22 mouse cellular contexts compared by ENCODE assay signal in genomic region chr10:23571013-23571412, GRCm38 (mm10).
DNase-seq lines count a peak whose midpoint lies in the region; ATAC-seq and TF ChIP-seq lines count a peak whose summit lies in the region.
"Had no signal": no experiment of that assay in that cellular context is flagged by ENCODE, and none has a peak within 500 bp of the region (broad histone marks: within the 10 kb centered on the region; RNA-seq: fewer than 3 reads in every experiment).

No protein-coding gene starts in this region.

- no peak overlapping the region for H3K27ac ChIP-seq in kidney, embryonic 15.5 days
- H3K27ac ChIP-seq in forebrain, embryonic 11.5 days (ENCODE audit: low read depth, low read length): no peak overlapping the region
- H3K27ac ChIP-seq: embryonic facial prominence, embryonic 12.5 days; forebrain, embryonic 10.5 days; forebrain, embryonic 15.5 days; heart, adult 2 months; heart, embryonic 15.5 days; hindbrain, embryonic 13.5 days; hindbrain, postnatal 0 days had no signal

- H3K9me3 ChIP-seq in kidney, embryonic 15.5 days (replicated peaks): no peaks in the 10 kb centered on the region
- H3K9me3 ChIP-seq in forebrain, embryonic 11.5 days (ENCODE audit: control insufficient read depth, low read length): no peaks in the 10 kb centered on the region
- H3K9me3 ChIP-seq: embryonic facial prominence, embryonic 12.5 days; forebrain, embryonic 10.5 days; forebrain, embryonic 15.5 days; heart, embryonic 15.5 days; hindbrain, embryonic 13.5 days had no signal

- TF ChIP-seq CTCF in C2C12 (IDR thresholded peaks at IDR 0.05; ENCODE audit: control insufficient read depth, insufficient read depth, insufficient read length): no peak

- no peak overlapping the region for H3K4me3 ChIP-seq in kidney, embryonic 15.5 days (replicated peaks)
- H3K4me3 ChIP-seq in C2C12 (ENCODE audit: insufficient read depth, poor library complexity, severe bottlenecking): no peak overlapping the region
- H3K4me3 ChIP-seq in forebrain, embryonic 11.5 days (ENCODE audit: low read depth, low read length): no peak overlapping the region
- H3K4me3 ChIP-seq: embryonic facial prominence, embryonic 12.5 days; forebrain, embryonic 10.5 days; forebrain, embryonic 15.5 days; heart, adult 2 months; heart, embryonic 15.5 days; hindbrain, embryonic 13.5 days had no signal

- WGBS in kidney, embryonic 15.5 days: 81% methylated on average over 4 of the region's 4 CpGs
- 87% methylated on average over 4 of the region's 4 CpGs for WGBS in forebrain, embryonic 11.5 days

- DNase-seq in kidney, adult 9 months: peak; percentile 7
- peak; percentile 41 for DNase-seq in NIH3T3 (ENCODE audit: low read depth)
- DNase-seq in kidney, postnatal 25 days: peak; percentile 13 to 36
- no peak for DNase-seq in forebrain, embryonic 11.5 days (ENCODE audit: low spot score)
- DNase-seq in gastrocnemius, postnatal 4 days (ENCODE audit: low spot score in 2 of 2): no peak
- DNase-seq: adrenal gland, adult 8-10 months; adrenal gland, postnatal 36 days; B cell, adult 2 months; cerebellum, adult 8-10 months; cerebellum, postnatal 25 days; heart, adult 2 months; heart, postnatal 14 days had no signal

- H3K27me3 ChIP-seq in kidney, embryonic 15.5 days: no peaks in the 10 kb centered on the region
- H3K27me3 ChIP-seq in C2C12 (ENCODE audit: control insufficient read depth, insufficient read depth, insufficient read length): no peaks in the 10 kb centered on the region
- H3K27me3 ChIP-seq in forebrain, embryonic 11.5 days (ENCODE audit: control insufficient read depth, insufficient read depth, low read length): no peaks in the 10 kb centered on the region
- H3K27me3 ChIP-seq: embryonic facial prominence, embryonic 12.5 days; forebrain, embryonic 15.5 days; heart, embryonic 15.5 days; hindbrain, embryonic 13.5 days had no signal

- no peak for ATAC-seq in kidney, embryonic 15.5 days (replicated peaks; ENCODE audit: low FRiP score)
- no peak for ATAC-seq in forebrain, embryonic 11.5 days (replicated peaks; ENCODE audit: low FRiP score)
- ATAC-seq in erythroblast, adult 5-6 weeks (replicated peaks; ENCODE audit: low FRiP score, poor library complexity, severe bottlenecking): no peak
- ATAC-seq: forebrain, embryonic 15.5 days; hindbrain, postnatal 0 days had no signal

- no peak overlapping the region for H3K4me2 ChIP-seq in kidney, embryonic 15.5 days
- no peak overlapping the region for H3K4me2 ChIP-seq in forebrain, embryonic 11.5 days (ENCODE audit: low read depth, low read length, severe bottlenecking)
- H3K4me2 ChIP-seq: embryonic facial prominence, embryonic 12.5 days; forebrain, embryonic 15.5 days; heart, embryonic 11.5 days; heart, embryonic 15.5 days; hindbrain, embryonic 13.5 days had no signal

- H3K79me3 ChIP-seq in C2C12 (ENCODE audit: low read depth): no peaks in the 10 kb centered on the region

- no peaks in the 10 kb centered on the region for H3K36me3 ChIP-seq in kidney, embryonic 15.5 days
- no peaks in the 10 kb centered on the region for H3K36me3 ChIP-seq in C2C12 (ENCODE audit: control insufficient read depth, insufficient read depth)
- H3K36me3 ChIP-seq in forebrain, embryonic 11.5 days (ENCODE audit: control insufficient read depth, insufficient read depth, low read length): no peaks in the 10 kb centered on the region
- H3K36me3 ChIP-seq: embryonic facial prominence, embryonic 12.5 days; forebrain, embryonic 10.5 days; forebrain, embryonic 15.5 days; heart, embryonic 15.5 days; hindbrain, embryonic 13.5 days had no signal

- H3K79me2 ChIP-seq in C2C12 (ENCODE audit: control insufficient read depth, insufficient read depth): no peaks in the 10 kb centered on the region

- H3ac ChIP-seq in C2C12 (ENCODE audit: control insufficient read depth, insufficient read length, low read depth): no peak overlapping the region

- no peaks in the 10 kb centered on the region for H3K4me1 ChIP-seq in kidney, embryonic 15.5 days
- H3K4me1 ChIP-seq in forebrain, embryonic 11.5 days (replicated peaks; ENCODE audit: control insufficient read depth, insufficient read depth, low read length): no peaks in the 10 kb centered on the region
- H3K4me1 ChIP-seq: embryonic facial prominence, embryonic 12.5 days; forebrain, embryonic 10.5 days; forebrain, embryonic 15.5 days; heart, embryonic 15.5 days; hindbrain, embryonic 13.5 days had no signal

- no peak overlapping the region for H3K9ac ChIP-seq in kidney, embryonic 15.5 days
- H3K9ac ChIP-seq in forebrain, embryonic 11.5 days (ENCODE audit: low read length): no peak overlapping the region
- H3K9ac ChIP-seq: embryonic facial prominence, embryonic 12.5 days; forebrain, embryonic 15.5 days; heart, embryonic 15.5 days; hindbrain, embryonic 13.5 days had no signal

TF ChIP-seq in C2C12, 6 proteins besides CTCF, POLR2A, EP300 and RAD21:
- TF ChIP-seq USF1 (IDR thresholded peaks at IDR 0.05; ENCODE audit: low read depth) (no peak), FOSL1 (IDR thresholded peaks at IDR 0.05; ENCODE audit: insufficient read depth, low read length, poor library complexity, severe bottlenecking) (peak; percentile 68), MYOG (IDR thresholded peaks at IDR 0.05; ENCODE audit: control insufficient read depth, extremely low read depth, insufficient read length) (no peak), CEBPB (IDR thresholded peaks at IDR 0.05; ENCODE audit: low read depth) (no peak), MAX (IDR thresholded peaks at IDR 0.05) (peak; percentile 55), MYOD1 (IDR thresholded peaks at IDR 0.05; ENCODE audit: control insufficient read depth, insufficient read length, low read depth) (peak; percentile 41)

Comparison
In these comparisons a context has a peak if more than half of its experiments do, and no peak if none do; other contexts are left out.
1. DNase-seq: peak in kidney, adult 9 months (single experiment), NIH3T3 (single experiment) and kidney, postnatal 25 days (2 of 2); none in forebrain, embryonic 11.5 days (single experiment) and gastrocnemius, postnatal 4 days (0 of 2).